16 mouse cellular contexts compared by ENCODE assay signal in the genomic region with DNA sequence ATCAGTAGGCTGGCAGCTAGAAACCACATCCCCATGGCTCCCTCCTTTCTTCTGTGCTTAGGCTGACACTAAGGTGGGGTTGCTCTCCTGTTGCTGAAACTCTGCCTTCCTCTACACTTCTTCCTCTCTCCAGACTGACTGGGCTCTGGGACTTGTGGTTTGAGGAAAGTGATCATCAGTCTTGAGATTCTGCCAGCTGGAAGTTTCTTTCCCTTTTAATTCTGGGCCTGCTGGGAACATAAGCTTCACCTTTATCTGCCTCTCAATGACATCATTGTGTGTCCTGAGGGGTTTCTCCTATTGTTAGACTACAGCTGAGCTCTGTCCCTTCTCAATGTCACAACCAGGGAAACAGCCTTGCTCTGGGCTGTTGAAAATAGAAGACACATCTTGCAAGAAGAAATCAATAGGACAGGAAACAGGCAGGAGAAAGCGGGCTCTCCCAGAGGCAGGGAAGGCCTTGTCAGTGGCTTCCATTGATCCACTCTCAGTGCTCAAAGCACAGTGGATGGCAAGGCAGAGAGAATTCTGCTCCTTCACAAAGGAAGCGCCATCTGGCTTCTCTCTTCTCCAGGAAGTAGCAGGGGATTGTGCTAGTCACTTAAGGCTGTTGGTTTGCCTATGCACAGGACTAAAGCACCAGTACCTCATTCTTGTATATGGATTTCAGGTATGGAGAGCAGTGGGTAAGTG.
DNase-seq lines count a peak whose midpoint lies in the region; ATAC-seq and TF ChIP-seq lines count a peak whose summit lies in the region.
"Had no signal": no experiment of that assay in that cellular context is flagged by ENCODE, and none has a peak within 500 bp of the region (broad histone marks: within the 10 kb centered on the region; RNA-seq: fewer than 3 reads in every experiment).

No protein-coding gene starts in this region.

- peak overlapping the region; percentile 50 for H3K27ac ChIP-seq in hindbrain, embryonic 10.5 days
- no peak overlapping the region for H3K27ac ChIP-seq in hindbrain, embryonic 13.5 days
- H3K27ac ChIP-seq in embryonic facial prominence, embryonic 13.5 days, result 0 out of 2 replicates have a peak overlapping the region, but pooled peaks have one; percentile 33
- H3K27ac ChIP-seq in heart, postnatal 0 days (ENCODE audit: low read depth), result peak overlapping the region; percentile 68

- H3K9me3 ChIP-seq in hindbrain, embryonic 10.5 days, result no peaks in the 10 kb centered on the region
- H3K9me3 ChIP-seq in hindbrain, embryonic 13.5 days, result no peaks in the 10 kb centered on the region
- H3K9me3 ChIP-seq in embryonic facial prominence, embryonic 13.5 days, result no peaks in the 10 kb centered on the region
- no peaks in the 10 kb centered on the region for H3K9me3 ChIP-seq in heart, postnatal 0 days (replicated peaks; ENCODE audit: control insufficient read depth, low read length)

- TF ChIP-seq EP300 in heart, postnatal 0 days (IDR thresholded peaks at IDR 0.05; ENCODE audit: low read depth), result no peak

- no peak for TF ChIP-seq CTCF in heart, postnatal 0 days (IDR thresholded peaks at IDR 0.05; ENCODE audit: low read depth)

- H3K4me3 ChIP-seq in hindbrain, embryonic 10.5 days, result no peak overlapping the region
- no peak overlapping the region for H3K4me3 ChIP-seq in hindbrain, embryonic 13.5 days
- H3K4me3 ChIP-seq in embryonic facial prominence, embryonic 13.5 days, result no peak overlapping the region
- no peak overlapping the region for H3K4me3 ChIP-seq in heart, postnatal 0 days (ENCODE audit: low read depth, low read length)

- no peak overlapping the region for H3K4me2 ChIP-seq in hindbrain, embryonic 13.5 days
- no peak overlapping the region for H3K4me2 ChIP-seq in embryonic facial prominence, embryonic 13.5 days
- no peak overlapping the region for H3K4me2 ChIP-seq in heart, postnatal 0 days (ENCODE audit: low read depth, low read length)
- H3K4me2 ChIP-seq: liver, embryonic 11.5 days had no signal

- no peaks in the 10 kb centered on the region for H3K36me3 ChIP-seq in hindbrain, embryonic 10.5 days
- no peaks in the 10 kb centered on the region for H3K36me3 ChIP-seq in hindbrain, embryonic 13.5 days
- H3K36me3 ChIP-seq in embryonic facial prominence, embryonic 13.5 days, result no peaks in the 10 kb centered on the region
- H3K36me3 ChIP-seq in heart, postnatal 0 days (replicated peaks; ENCODE audit: control insufficient read depth, insufficient read depth, low read length), result no peaks in the 10 kb centered on the region

- no peak overlapping the region for H3K9ac ChIP-seq in hindbrain, embryonic 13.5 days
- H3K9ac ChIP-seq in embryonic facial prominence, embryonic 13.5 days, result no peak overlapping the region
- H3K9ac ChIP-seq in heart, postnatal 0 days (replicated peaks; ENCODE audit: low read depth, low read length), result no peak overlapping the region

- peaks cover 10% of the 10 kb centered on the region; the same call in 1 of the 2 replicates for H3K4me1 ChIP-seq in hindbrain, embryonic 10.5 days (replicated peaks)
- H3K4me1 ChIP-seq in hindbrain, embryonic 13.5 days (replicated peaks), result no peaks in the 10 kb centered on the region; the same call in 1 of the 2 replicates
- H3K4me1 ChIP-seq in embryonic facial prominence, embryonic 13.5 days, result peaks cover 13% of the 10 kb centered on the region
- H3K4me1 ChIP-seq in heart, postnatal 0 days (ENCODE audit: control insufficient read depth, insufficient read depth), result peaks cover 11% of the 10 kb centered on the region; the same call in 1 of the 2 replicates

- H3K27me3 ChIP-seq in hindbrain, embryonic 10.5 days (ENCODE audit: insufficient read depth, poor library complexity, severe bottlenecking), result no peaks in the 10 kb centered on the region
- no peaks in the 10 kb centered on the region for H3K27me3 ChIP-seq in hindbrain, embryonic 13.5 days
- no peaks in the 10 kb centered on the region for H3K27me3 ChIP-seq in embryonic facial prominence, embryonic 13.5 days
- no peaks in the 10 kb centered on the region for H3K27me3 ChIP-seq in heart, postnatal 0 days (ENCODE audit: control insufficient read depth, insufficient read depth, low read length)

- WGBS in hindbrain, embryonic 10.5 days, result 51% methylated on average over 2 of the region's 2 CpGs
- WGBS in hindbrain, embryonic 13.5 days, result 60% methylated on average over 2 of the region's 2 CpGs
- 51% methylated on average over 2 of the region's 2 CpGs for WGBS in embryonic facial prominence, embryonic 13.5 days
- 39% methylated on average over 2 of the region's 2 CpGs for WGBS in heart, postnatal 0 days

- ATAC-seq in hindbrain, embryonic 13.5 days (ENCODE audit: low FRiP score), result no peak
- no peak for ATAC-seq in embryonic facial prominence, embryonic 13.5 days (ENCODE audit: insufficient number of reproducible peaks, insufficient read depth, low FRiP score, low TSS enrichment, low read depth)
- peak; percentile 87 for ATAC-seq in heart, postnatal 0 days (ENCODE audit: insufficient read depth, low read depth)
- ATAC-seq: forebrain, embryonic 14.5 days; intestine, embryonic 16.5 days; lung, postnatal 0 days had no signal

- DNase-seq in hindbrain, embryonic 10.5 days (ENCODE audit: low spot score), result peak; percentile 10
- DNase-seq in 3T3-L1 (ENCODE audit: low read depth, low spot score), result peak; percentile 54
- peak; percentile 78 for DNase-seq in heart, postnatal 0 days (ENCODE audit: low spot score)
- no peak for DNase-seq in thymus, postnatal 10 days (ENCODE audit: low spot score in 2 of 2)
- DNase-seq in kidney, adult 11 months, result no peak
- DNase-seq in layer of hippocampus, adult 8-10 months (ENCODE audit: low spot score in 2 of 2), result no peak
- DNase-seq: cerebellum, adult 9-10 months; gastrocnemius, postnatal 10 days; kidney, postnatal 4 days; spleen, adult 18-20 months had no signal

Comparison
In these comparisons a context has a peak if more than half of its experiments do, and no peak if none do; other contexts are left out.
1. DNase-seq: peak in hindbrain, embryonic 10.5 days (single experiment), 3T3-L1 (single experiment) and heart, postnatal 0 days (single experiment); none in thymus, postnatal 10 days (0 of 2), kidney, adult 11 months (single experiment) and layer of hippocampus, adult 8-10 months (0 of 2).